Mouse (Mus musculus) brown adipose tissue, adult 24 weeks (tissue): Measurements from ENCODE around the gene Adgrb3. TPM values are rescaled to one million over a fixed set of nuclear protein-coding genes. Genes with fewer than 3 reads are reported as not detected.
"Not testable (repeated sequence)": the region's sequence is repeated elsewhere in the genome, so short reads cannot be mapped to it uniquely, and the experiment has no call there.

Experiments
- H3K27ac ChIP-seq: fragments of 200-500 bp; replicated peaks from 2 replicates; pipeline ENCODE4 v1.5.1; 2012; ENCODE audit warnings: low read depth, mild to moderate bottlenecking, low read length
- H3K4me1 ChIP-seq: fragments of 200-500 bp; 2 replicates; pipeline ENCODE4 v1.6.1; 2012; ENCODE audit warnings: low read length, mixed read lengths; ENCODE audit not compliant: control insufficient read depth, insufficient read depth, insufficient read length
- H3K4me3 ChIP-seq: fragments of 200-500 bp; 2 replicates; pipeline ENCODE4 v1.5.1; 2012; ENCODE audit warnings: low read depth, mild to moderate bottlenecking, low read length, moderate library complexity; ENCODE audit not compliant: insufficient read depth
- polyA plus RNA-seq: library from polyadenylated mRNA; stranded (reverse); fragments of >200 nt; gene quantifications from 2 replicates; pipeline ENCODE4 v1.2.4, GENCODE M21; 2012; ENCODE audit not compliant: missing spikeins, insufficient read depth, insufficient read length

Adgrb3 gene
- polyA plus RNA-seq, 1 experiment = not detected

GRCm38 (mm10) chr1:25504313-25504712 lies 325.2 kb downstream of the Adgrb3 start:
- H3K27ac ChIP-seq = no peak overlapping the region
- H3K4me3 ChIP-seq = no peak overlapping the region
- no peaks in the 10 kb centered on the region for H3K4me1 ChIP-seq

GRCm38 (mm10) chr1:25503524-25503923 lies 326.0 kb downstream of the Adgrb3 start:
- Histone ChIP-seq H3K4me3 (no peak overlapping the region), H3K27ac (no peak overlapping the region), H3K4me1 (no peaks in the 10 kb centered on the region)

GRCm38 (mm10) chr1:25495202-25495914 lies 334.1 kb downstream of the Adgrb3 start:
- Histone ChIP-seq H3K4me3 (no peak overlapping the region), H3K27ac (no peak overlapping the region), H3K4me1 (no peaks in the 10 kb centered on the region)

- Histone ChIP-seq H3K4me1 (no peaks in the 10 kb centered on the region), H3K27ac (no peak overlapping the region), H3K4me3 (no peak overlapping the region)
These were observed 338.0 kb downstream of the Adgrb3 start for GRCm38 (mm10) chr1:25491503-25491902.

- H3K4me1 ChIP-seq = no peaks in the 10 kb centered on the region
- no peak overlapping the region for H3K27ac ChIP-seq
- H3K4me3 ChIP-seq = no peak overlapping the region
These were observed 339.3 kb downstream of the Adgrb3 start for GRCm38 (mm10) chr1:25490174-25490573.

- no peak overlapping the region for H3K27ac ChIP-seq
- no peak overlapping the region for H3K4me3 ChIP-seq
- no peaks in the 10 kb centered on the region for H3K4me1 ChIP-seq
These were observed 353.8 kb downstream of the Adgrb3 start for GRCm38 (mm10) chr1:25475699-25476098.

GRCm38 (mm10) chr1:25474469-25474868 lies 355.0 kb downstream of the Adgrb3 start:
- no peak overlapping the region for H3K4me3 ChIP-seq
- no peak overlapping the region for H3K27ac ChIP-seq
- no peaks in the 10 kb centered on the region for H3K4me1 ChIP-seq

- not testable (repeated sequence) for H3K27ac ChIP-seq, H3K4me3 ChIP-seq, H3K4me1 ChIP-seq
These were observed 357.9 kb downstream of the Adgrb3 start for GRCm38 (mm10) chr1:25471612-25472011.

- Histone ChIP-seq H3K27ac (no peak overlapping the region), H3K4me1 (no peaks in the 10 kb centered on the region), H3K4me3 (no peak overlapping the region)
These were observed 366.9 kb downstream of the Adgrb3 start for GRCm38 (mm10) chr1:25462612-25463011.

GRCm38 (mm10) chr1:25435506-25435905 lies 394.0 kb downstream of the Adgrb3 start:
- H3K4me3 ChIP-seq = no peak overlapping the region
- H3K4me1 ChIP-seq = no peaks in the 10 kb centered on the region
- no peak overlapping the region for H3K27ac ChIP-seq

- no peak overlapping the region for H3K27ac ChIP-seq
- no peak overlapping the region for H3K4me3 ChIP-seq
- no peaks in the 10 kb centered on the region for H3K4me1 ChIP-seq
These were observed 399.2 kb downstream of the Adgrb3 start for GRCm38 (mm10) chr1:25430219-25430862.

GRCm38 (mm10) chr1:25420701-25421100 lies 408.8 kb downstream of the Adgrb3 start:
- Histone ChIP-seq H3K27ac (no peak overlapping the region), H3K4me3 (no peak overlapping the region), H3K4me1 (no peaks in the 10 kb centered on the region)

GRCm38 (mm10) chr1:25419378-25419777 lies 410.1 kb downstream of the Adgrb3 start:
- Histone ChIP-seq H3K4me1 (no peaks in the 10 kb centered on the region), H3K4me3 (no peak overlapping the region), H3K27ac (no peak overlapping the region)

- Histone ChIP-seq H3K27ac (no peak overlapping the region), H3K4me1 (no peaks in the 10 kb centered on the region), H3K4me3 (no peak overlapping the region)
These were observed 414.4 kb downstream of the Adgrb3 start for GRCm38 (mm10) chr1:25415084-25415483.

GRCm38 (mm10) chr1:25364186-25364585 lies 465.3 kb downstream of the Adgrb3 start:
- H3K27ac ChIP-seq = no peak overlapping the region
- no peak overlapping the region for H3K4me3 ChIP-seq
- no peaks in the 10 kb centered on the region for H3K4me1 ChIP-seq

GRCm38 (mm10) chr1:25358554-25358953 lies 471.0 kb downstream of the Adgrb3 start:
- Histone ChIP-seq H3K4me3 (no peak overlapping the region), H3K27ac (no peak overlapping the region), H3K4me1 (no peaks in the 10 kb centered on the region)
